Mouse (Mus musculus): ENCODE results near the gene BC051019. TPM values are rescaled to one million over a fixed set of nuclear protein-coding genes. Genes with fewer than 3 reads are reported as not detected.
A peak's percentile ranks its signal among the peaks of the same experiment; 100 is the strongest.

Gene BC051019
- polyA plus RNA-seq, 1 experiment from 2014 or later = 0.37 TPM

GRCm38 (mm10) chr7:109751427-109752007, 27.9 kb upstream of the BC051019 start:
- ATAC-seq (ENCODE audit: low FRiP score) (peak; percentile 4), DNase-seq (ENCODE audit: low spot score) (no peak)
- Histone ChIP-seq H3K4me1 (replicated peaks; ENCODE audit: control insufficient read depth, insufficient read depth, low read length) (no peaks in the 10 kb centered on the region), H3K27me3 (ENCODE audit: control insufficient read depth, insufficient read depth, low read length) (no peaks in the 10 kb centered on the region), H3K9me3 (ENCODE audit: control insufficient read depth, low read length) (no peaks in the 10 kb centered on the region), H3K36me3 (ENCODE audit: control insufficient read depth, insufficient read depth, low read length) (no peaks in the 10 kb centered on the region), H3K4me3 (ENCODE audit: low read depth, low read length) (peak overlapping the region; percentile 76), H3K4me2 (replicated peaks; ENCODE audit: low read depth, low read length) (peak overlapping the region; percentile 71), H3K27ac (ENCODE audit: low read depth, low read length) (peak overlapping the region; percentile 56), H3K9ac (ENCODE audit: low read depth, low read length) (peak overlapping the region; percentile 95)
- 2% methylated on average over 13 of the region's 13 CpGs for WGBS

- WGBS = 45% methylated on average over 1 of the region's 1 CpGs
- Histone ChIP-seq H3K27ac (ENCODE audit: low read depth, low read length) (no peak overlapping the region), H3K36me3 (ENCODE audit: control insufficient read depth, insufficient read depth, low read length) (no peaks in the 10 kb centered on the region), H3K9ac (ENCODE audit: low read depth, low read length) (no peak overlapping the region), H3K27me3 (ENCODE audit: control insufficient read depth, insufficient read depth, low read length) (no peaks in the 10 kb centered on the region), H3K9me3 (ENCODE audit: control insufficient read depth, low read length) (no peaks in the 10 kb centered on the region), H3K4me3 (ENCODE audit: low read depth, low read length) (no peak overlapping the region), H3K4me2 (replicated peaks; ENCODE audit: low read depth, low read length) (no peak overlapping the region), H3K4me1 (replicated peaks; ENCODE audit: control insufficient read depth, insufficient read depth, low read length) (no peaks in the 10 kb centered on the region)
- no peak for ATAC-seq (ENCODE audit: low FRiP score)
- no peak for DNase-seq (ENCODE audit: low spot score)
These were observed 24.1 kb upstream of the BC051019 start for GRCm38 (mm10) chr7:109747747-109748146.

GRCm38 (mm10) chr7:109741703-109742102, 18.1 kb upstream of the BC051019 start:
- H3K4me1 ChIP-seq (replicated peaks; ENCODE audit: control insufficient read depth, insufficient read depth, low read length) = no peaks in the 10 kb centered on the region
- ATAC-seq (ENCODE audit: low FRiP score) = no peak
- no peak for DNase-seq (ENCODE audit: low spot score)
- H3K27ac ChIP-seq (ENCODE audit: low read depth, low read length) = no peak overlapping the region
- no peak overlapping the region for H3K9ac ChIP-seq (ENCODE audit: low read depth, low read length)
- no peaks in the 10 kb centered on the region for H3K27me3 ChIP-seq (ENCODE audit: control insufficient read depth, insufficient read depth, low read length)
- WGBS = 88% methylated on average over 4 of the region's 4 CpGs
- H3K36me3 ChIP-seq (ENCODE audit: control insufficient read depth, insufficient read depth, low read length) = no peaks in the 10 kb centered on the region; the same call in 1 of the 2 replicates
- H3K9me3 ChIP-seq (ENCODE audit: control insufficient read depth, low read length) = no peaks in the 10 kb centered on the region
- no peak overlapping the region for H3K4me2 ChIP-seq (replicated peaks; ENCODE audit: low read depth, low read length)
- no peak overlapping the region for H3K4me3 ChIP-seq (ENCODE audit: low read depth, low read length)

- no peaks in the 10 kb centered on the region for H3K27me3 ChIP-seq (ENCODE audit: control insufficient read depth, insufficient read depth, low read length)
- H3K27ac ChIP-seq (ENCODE audit: low read depth, low read length) = no peak overlapping the region
- no peak overlapping the region for H3K4me3 ChIP-seq (ENCODE audit: low read depth, low read length)
- H3K9ac ChIP-seq (ENCODE audit: low read depth, low read length) = no peak overlapping the region
- no peaks in the 10 kb centered on the region for H3K9me3 ChIP-seq (ENCODE audit: control insufficient read depth, low read length)
- no peaks in the 10 kb centered on the region for H3K4me1 ChIP-seq (replicated peaks; ENCODE audit: control insufficient read depth, insufficient read depth, low read length)
- WGBS = 93% methylated on average over 1 of the region's 1 CpGs
- ATAC-seq (ENCODE audit: low FRiP score) (no peak), DNase-seq (ENCODE audit: low spot score) (no peak)
- H3K4me2 ChIP-seq (replicated peaks; ENCODE audit: low read depth, low read length) = no peak overlapping the region
- H3K36me3 ChIP-seq (ENCODE audit: control insufficient read depth, insufficient read depth, low read length) = no peaks in the 10 kb centered on the region; the same call in 1 of the 2 replicates
These were observed 17.4 kb upstream of the BC051019 start for GRCm38 (mm10) chr7:109741060-109741459.

GRCm38 (mm10) chr7:109739822-109740370, 16.2 kb upstream of the BC051019 start:
- Histone ChIP-seq H3K4me1 (replicated peaks; ENCODE audit: control insufficient read depth, insufficient read depth, low read length) (no peaks in the 10 kb centered on the region), H3K36me3 (ENCODE audit: control insufficient read depth, insufficient read depth, low read length) (no peaks in the 10 kb centered on the region; the same call in 1 of the 2 replicates), H3K9me3 (ENCODE audit: control insufficient read depth, low read length) (no peaks in the 10 kb centered on the region), H3K4me3 (ENCODE audit: low read depth, low read length) (no peak overlapping the region), H3K27ac (ENCODE audit: low read depth, low read length) (no peak overlapping the region), H3K4me2 (replicated peaks; ENCODE audit: low read depth, low read length) (no peak overlapping the region), H3K27me3 (ENCODE audit: control insufficient read depth, insufficient read depth, low read length) (no peaks in the 10 kb centered on the region), H3K9ac (ENCODE audit: low read depth, low read length) (no peak overlapping the region)
- WGBS = 87% methylated on average over 5 of the region's 5 CpGs
- DNase-seq (ENCODE audit: low spot score) (no peak), ATAC-seq (ENCODE audit: low FRiP score) (no peak)

GRCm38 (mm10) chr7:109734806-109735205, 11.2 kb upstream of the BC051019 start:
- no peak overlapping the region for H3K27ac ChIP-seq (ENCODE audit: low read depth, low read length)
- no peaks in the 10 kb centered on the region for H3K4me1 ChIP-seq (replicated peaks; ENCODE audit: control insufficient read depth, insufficient read depth, low read length)
- H3K9ac ChIP-seq (ENCODE audit: low read depth, low read length) = no peak overlapping the region
- no peak overlapping the region for H3K4me3 ChIP-seq (ENCODE audit: low read depth, low read length)
- H3K36me3 ChIP-seq (ENCODE audit: control insufficient read depth, insufficient read depth, low read length) = no peaks in the 10 kb centered on the region; the same call in 1 of the 2 replicates
- WGBS = 93% methylated on average over 4 of the region's 4 CpGs
- no peak for ATAC-seq (ENCODE audit: low FRiP score)
- no peak overlapping the region for H3K4me2 ChIP-seq (replicated peaks; ENCODE audit: low read depth, low read length)
- H3K9me3 ChIP-seq (ENCODE audit: control insufficient read depth, low read length) = no peaks in the 10 kb centered on the region
- no peak for DNase-seq (ENCODE audit: low spot score)
- no peaks in the 10 kb centered on the region for H3K27me3 ChIP-seq (ENCODE audit: control insufficient read depth, insufficient read depth, low read length)

- no peak for DNase-seq (ENCODE audit: low spot score)
- Histone ChIP-seq H3K9ac (ENCODE audit: low read depth, low read length) (no peak within 1 kb of the TSS), H3K4me3 (ENCODE audit: low read depth, low read length) (no peak within 1 kb of the TSS), H3K27ac (ENCODE audit: low read depth, low read length) (no peak within 1 kb of the TSS), H3K27me3 (ENCODE audit: control insufficient read depth, insufficient read depth, low read length) (no peaks in the 10 kb centered on the region), H3K9me3 (ENCODE audit: control insufficient read depth, low read length) (no peaks in the 10 kb centered on the region), H3K4me1 (replicated peaks; ENCODE audit: control insufficient read depth, insufficient read depth, low read length) (no peaks in the 10 kb centered on the region), H3K4me2 (replicated peaks; ENCODE audit: low read depth, low read length) (no peak within 1 kb of the TSS), H3K36me3 (ENCODE audit: control insufficient read depth, insufficient read depth, low read length) (no peaks in the 10 kb centered on the region; the same call in 1 of the 2 replicates)
- ATAC-seq (ENCODE audit: low FRiP score) = no peak
- 88% methylated on average over 5 of the region's 5 CpGs for WGBS
These were observed 8.0 kb upstream of the BC051019 start, which contains the start of gene Ascl3 for GRCm38 (mm10) chr7:109731626-109732025. Gene Ascl3, minus strand, starts transcription at chr7:109731726.

GRCm38 (mm10) chr7:109723114-109723513, 536 bp downstream of the BC051019 start:
- Histone ChIP-seq H3K4me3 (ENCODE audit: low read depth, low read length) (no peak overlapping the region), H3K9ac (ENCODE audit: low read depth, low read length) (no peak overlapping the region), H3K4me1 (replicated peaks; ENCODE audit: control insufficient read depth, insufficient read depth, low read length) (no peaks in the 10 kb centered on the region), H3K36me3 (ENCODE audit: control insufficient read depth, insufficient read depth, low read length) (no peaks in the 10 kb centered on the region), H3K27ac (ENCODE audit: low read depth, low read length) (no peak overlapping the region), H3K27me3 (ENCODE audit: control insufficient read depth, insufficient read depth, low read length) (no peaks in the 10 kb centered on the region), H3K4me2 (replicated peaks; ENCODE audit: low read depth, low read length) (no peak overlapping the region), H3K9me3 (ENCODE audit: control insufficient read depth, low read length) (no peaks in the 10 kb centered on the region)
- 93% methylated on average over 8 of the region's 8 CpGs for WGBS
- ATAC-seq (ENCODE audit: low FRiP score) (no peak), DNase-seq (ENCODE audit: low spot score) (no peak)

GRCm38 (mm10) chr7:109722618-109723017, 1.0 kb downstream of the BC051019 start:
- no peak overlapping the region for H3K27ac ChIP-seq (ENCODE audit: low read depth, low read length)
- H3K9me3 ChIP-seq (ENCODE audit: control insufficient read depth, low read length) = no peaks in the 10 kb centered on the region
- DNase-seq (ENCODE audit: low spot score) (peak; percentile 22), ATAC-seq (ENCODE audit: low FRiP score) (no peak)
- no peak overlapping the region for H3K4me3 ChIP-seq (ENCODE audit: low read depth, low read length)
- H3K9ac ChIP-seq (ENCODE audit: low read depth, low read length) = no peak overlapping the region
- H3K4me2 ChIP-seq (replicated peaks; ENCODE audit: low read depth, low read length) = no peak overlapping the region
- no peaks in the 10 kb centered on the region for H3K27me3 ChIP-seq (ENCODE audit: control insufficient read depth, insufficient read depth, low read length)
- 92% methylated on average over 2 of the region's 2 CpGs for WGBS
- H3K4me1 ChIP-seq (replicated peaks; ENCODE audit: control insufficient read depth, insufficient read depth, low read length) = no peaks in the 10 kb centered on the region
- no peaks in the 10 kb centered on the region for H3K36me3 ChIP-seq (ENCODE audit: control insufficient read depth, insufficient read depth, low read length)

Measured in hindbrain, embryonic 11.5 days (tissue).